Mouse (Mus musculus): Measurements from ENCODE around the gene Rab3b.

GRCm38 (mm10) chr4:108887456-108887855 lies 8.6 kb downstream of the Rab3b start:
- TF ChIP-seq CTCF (IDR thresholded peaks at IDR 0.05; ENCODE audit: borderline replicate concordance, extremely low read depth, insufficient read depth, insufficient read length) (no peak), POLR2A (IDR thresholded peaks at IDR 0.05; ENCODE audit: borderline replicate concordance, extremely low read depth, insufficient read depth, insufficient read length, poor library complexity, severe bottlenecking) (no peak)
